Mouse (Mus musculus) mouse trophoblast stem cell (cell line): ENCODE results near the gene Rab19.
"Not testable (repeated sequence)": the region's sequence is repeated elsewhere in the genome, so short reads cannot be mapped to it uniquely, and the experiment has no call there.

Source experiments
- in situ Hi-C, 2 experiments: fragments of 300-500 bp; cut with MseI, MboI; formaldehyde crosslinking; loops; 2 replicates in 1 of 2; 3 replicates in 1 of 2; pipeline ENCODE4 v1.15.1; 2025

The Rab19 gene

DNA sequence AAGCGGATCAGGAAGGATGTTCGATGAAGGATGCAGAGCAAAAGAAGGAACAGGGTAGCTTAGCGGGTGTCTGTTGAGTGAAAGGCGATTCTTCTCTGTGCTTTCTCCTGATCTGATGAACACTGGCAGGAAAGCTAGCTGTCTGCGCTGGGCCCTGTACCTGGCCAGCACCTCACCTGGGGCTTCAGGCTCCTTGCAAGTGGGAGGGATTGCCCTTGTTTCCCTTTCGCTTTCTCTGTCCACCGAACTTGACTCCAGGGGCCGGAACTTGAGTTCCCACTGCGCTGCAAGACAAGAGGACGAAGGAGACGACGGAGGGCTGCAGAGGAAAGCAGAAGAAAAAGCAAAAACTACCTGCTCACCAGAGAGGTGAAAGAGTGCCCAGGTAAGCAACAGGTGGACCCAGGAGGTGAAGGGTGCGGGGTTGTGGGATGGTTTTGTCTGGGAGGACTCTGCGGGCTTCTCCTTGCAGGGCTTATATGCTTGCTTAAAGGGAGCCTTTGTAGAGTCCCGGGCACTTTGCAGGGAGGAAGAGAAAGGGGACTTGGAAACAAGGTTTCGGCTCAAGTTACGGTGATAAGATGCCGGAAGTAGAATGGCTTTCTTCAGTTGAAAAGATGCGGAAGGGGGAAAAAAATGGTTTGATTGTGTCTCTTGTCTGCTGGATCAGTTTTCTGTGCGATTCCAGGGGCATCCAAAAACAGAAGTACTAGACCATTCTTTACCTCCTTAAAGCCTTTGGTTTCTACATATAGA lies at the start of gene Rab19:
Rab19 (plus strand) TSS at position 51 of the 756 bp plus-strand sequence.
- in situ Hi-C loops: no loop called here

DNA sequence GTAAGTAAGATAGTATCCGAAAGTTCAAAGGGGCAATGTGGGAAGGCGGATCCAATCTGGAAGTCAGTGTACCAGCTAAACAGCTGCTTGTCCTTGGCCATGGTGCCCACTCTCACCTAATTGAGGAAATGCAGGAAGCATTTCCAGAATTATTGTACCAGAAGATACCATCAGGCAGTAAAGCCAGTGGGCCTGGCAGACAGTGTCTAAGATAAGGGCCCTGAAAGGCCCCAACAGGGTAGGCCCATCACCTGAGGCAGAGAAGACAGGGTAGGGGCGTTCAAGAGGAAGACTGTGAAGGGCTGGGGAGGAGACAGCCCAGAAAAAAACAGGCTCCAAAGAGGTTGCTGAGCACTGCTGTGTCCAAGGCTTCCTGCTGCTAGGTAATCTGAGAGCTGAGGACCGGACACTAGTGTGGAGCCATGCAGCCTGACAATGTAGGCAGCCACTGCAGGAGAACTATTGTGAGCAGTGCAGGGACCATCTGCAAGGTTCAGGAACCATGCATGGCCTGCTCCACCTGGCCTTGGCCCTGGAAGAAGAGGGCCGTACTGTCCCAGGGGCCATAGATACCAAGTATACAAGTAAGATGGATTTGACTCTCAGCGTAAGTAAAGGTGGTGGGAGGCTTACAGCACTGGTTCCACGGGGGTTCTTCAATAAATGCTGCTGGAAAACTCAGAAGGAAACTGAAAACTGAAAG lies 48.8 kb upstream of the Rab19 start:
- in situ Hi-C loops: no loop called here

DNA sequence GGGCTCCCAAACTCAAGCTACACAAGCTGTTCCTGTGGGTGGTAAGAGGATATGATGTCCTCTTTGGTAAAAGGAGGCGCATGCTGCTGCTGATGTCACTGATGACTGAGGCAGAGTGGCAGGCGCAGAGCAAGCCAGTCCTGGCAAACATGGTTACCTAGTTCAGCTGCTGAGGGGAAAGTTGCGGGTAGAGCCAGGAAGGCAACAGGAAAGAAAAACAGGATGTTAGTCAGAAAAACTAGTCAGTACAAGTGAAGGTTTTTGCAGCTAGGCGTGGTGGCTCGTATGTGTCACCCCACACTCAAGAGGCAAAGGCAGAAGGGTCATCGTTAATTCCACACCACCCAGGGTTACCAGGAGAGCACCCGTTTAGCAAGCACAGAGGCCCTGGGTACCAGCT lies 46.8 kb upstream of the Rab19 start:
- in situ Hi-C loops: no loop called here

DNA sequence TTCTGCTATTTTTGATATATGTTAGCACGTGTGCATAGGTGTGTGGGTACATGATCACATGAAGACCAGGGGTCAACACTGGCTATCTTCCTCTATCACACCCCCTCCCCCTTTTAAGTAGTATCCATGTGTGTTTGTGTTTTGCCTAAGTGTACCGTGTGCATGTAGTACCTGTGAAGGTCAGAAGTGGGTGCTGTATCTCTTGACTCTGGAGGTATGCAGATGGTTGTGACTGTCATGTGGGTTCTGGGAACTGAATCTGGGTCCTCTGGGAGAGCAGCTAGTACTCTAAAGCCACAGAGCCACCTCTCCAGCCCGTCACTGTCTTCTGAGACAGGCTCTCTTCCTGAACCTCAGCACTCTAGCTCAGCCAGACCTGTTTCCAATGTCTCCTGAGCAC lies 46.1 kb upstream of the Rab19 start:
- in situ Hi-C loops: no loop called here

DNA sequence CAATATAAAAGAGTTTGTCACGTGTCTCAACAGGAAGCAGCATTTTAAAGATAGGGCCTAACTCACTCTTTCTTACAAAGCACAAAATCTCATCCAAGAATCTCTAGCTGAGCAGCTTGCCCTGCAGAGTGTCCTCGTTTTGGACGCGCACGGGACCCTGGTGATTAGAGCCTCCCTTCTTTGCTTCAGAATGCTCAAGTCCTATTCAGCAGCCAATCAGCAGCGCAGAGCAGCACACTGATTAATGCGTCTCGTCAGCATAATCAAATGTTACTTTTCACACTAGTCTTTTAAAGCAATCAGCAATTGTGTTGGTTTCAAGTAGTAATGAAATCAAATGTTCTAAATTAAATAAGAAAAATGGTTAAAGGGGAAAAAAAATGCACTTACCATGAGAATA lies 42.6 kb upstream of the Rab19 start:
- in situ Hi-C loops: no loop called here

DNA sequence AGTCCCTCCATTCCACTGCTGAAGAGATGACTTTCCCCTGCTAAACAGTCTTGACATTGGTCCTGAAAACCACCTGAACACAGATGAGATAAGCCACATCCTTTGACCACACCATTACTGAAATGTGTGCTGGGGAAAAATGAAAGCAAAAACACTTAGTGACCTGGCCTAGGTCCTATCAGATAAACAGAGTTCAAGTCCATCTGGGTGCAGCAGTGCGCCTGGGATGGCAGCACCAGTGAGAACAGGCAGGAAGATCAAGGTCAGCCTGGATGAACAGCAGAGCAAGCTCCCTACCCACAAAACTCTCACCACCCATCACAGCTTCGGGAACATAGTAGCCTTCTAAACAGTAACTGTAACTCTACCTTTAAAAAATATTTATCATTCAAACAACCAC lies 39.2 kb upstream of the Rab19 start:
- in situ Hi-C loops: loop anchor here in 1 of 2 experiments (10.0 kb wide), 1 partner anchor 137 kb away; the partner anchor contains the start of gene Kdm7a

DNA sequence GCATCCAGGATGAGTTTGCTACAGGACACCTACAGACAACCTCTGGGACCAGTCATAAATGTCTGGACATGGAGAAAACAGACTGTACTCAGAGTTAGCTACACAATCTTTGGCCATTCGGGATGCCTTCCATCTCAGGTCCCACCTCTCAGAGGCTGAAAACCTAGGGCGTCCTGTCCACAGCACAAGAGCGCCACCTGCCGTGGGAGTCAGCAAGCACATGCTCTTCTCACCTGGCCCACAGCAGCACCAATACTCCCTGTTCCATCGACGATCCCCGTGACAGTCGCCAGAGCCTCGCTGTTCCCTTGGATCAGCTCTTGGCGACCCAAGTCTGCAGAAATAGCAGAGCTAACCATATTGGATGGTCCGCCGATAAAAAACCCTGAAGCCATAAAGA lies 37.0 kb upstream of the Rab19 start:
- in situ Hi-C loops: loop anchor here in 1 of 2 experiments (10.0 kb wide), 1 partner anchor 139 kb away; the partner anchor contains the start of gene Kdm7a

DNA sequence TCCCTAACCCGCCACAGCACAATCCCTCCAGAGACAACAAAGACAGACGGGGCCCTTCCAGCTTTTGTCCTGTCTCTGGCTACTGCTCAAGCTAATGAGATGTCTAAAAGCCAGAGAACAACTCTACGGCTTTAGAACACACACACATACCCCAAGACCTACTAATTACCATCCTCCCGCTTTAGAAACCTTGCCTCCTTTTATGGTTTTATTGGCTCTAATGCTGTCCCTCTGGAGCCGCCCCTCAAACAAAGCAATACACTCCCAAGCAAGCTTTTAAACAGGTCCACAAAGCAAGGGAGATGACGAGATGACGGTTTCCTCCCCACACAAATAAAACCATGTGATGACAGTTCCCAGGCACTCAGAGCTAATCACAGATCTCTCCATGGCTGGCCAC lies 35.5 kb upstream of the Rab19 start:
- in situ Hi-C loops: loop anchor here in 1 of 2 experiments (10.0 kb wide), 1 partner anchor 141 kb away; the partner anchor contains the start of gene Kdm7a

DNA sequence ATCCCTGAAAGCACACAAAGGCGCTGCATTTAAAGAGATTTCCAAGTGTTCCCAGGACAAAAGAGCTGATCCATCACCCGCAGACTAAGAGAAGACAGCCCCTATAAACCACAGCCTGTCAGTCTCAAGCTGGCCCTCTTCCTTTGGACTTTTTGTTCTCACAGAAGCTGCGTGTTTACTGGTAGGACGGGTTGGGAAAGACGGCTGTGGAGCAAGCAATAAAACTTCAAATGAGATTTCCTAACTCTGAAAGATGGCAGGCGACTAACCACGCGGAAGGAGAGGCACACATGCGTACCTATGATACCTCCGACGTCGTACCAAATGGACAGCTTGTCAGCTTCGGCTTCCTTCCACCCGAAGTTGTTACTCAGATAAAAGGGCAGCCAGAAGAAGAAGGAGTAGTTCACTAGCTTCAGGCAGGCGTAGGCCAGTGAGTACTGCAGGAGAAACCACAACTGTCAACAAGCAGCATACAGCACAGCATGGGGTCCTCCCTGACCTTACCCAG lies 33.9 kb upstream of the Rab19 start:
- in situ Hi-C loops: loop anchor here in 1 of 2 experiments (10.0 kb wide), 1 partner anchor 142 kb away; the partner anchor contains the start of gene Kdm7a

DNA sequence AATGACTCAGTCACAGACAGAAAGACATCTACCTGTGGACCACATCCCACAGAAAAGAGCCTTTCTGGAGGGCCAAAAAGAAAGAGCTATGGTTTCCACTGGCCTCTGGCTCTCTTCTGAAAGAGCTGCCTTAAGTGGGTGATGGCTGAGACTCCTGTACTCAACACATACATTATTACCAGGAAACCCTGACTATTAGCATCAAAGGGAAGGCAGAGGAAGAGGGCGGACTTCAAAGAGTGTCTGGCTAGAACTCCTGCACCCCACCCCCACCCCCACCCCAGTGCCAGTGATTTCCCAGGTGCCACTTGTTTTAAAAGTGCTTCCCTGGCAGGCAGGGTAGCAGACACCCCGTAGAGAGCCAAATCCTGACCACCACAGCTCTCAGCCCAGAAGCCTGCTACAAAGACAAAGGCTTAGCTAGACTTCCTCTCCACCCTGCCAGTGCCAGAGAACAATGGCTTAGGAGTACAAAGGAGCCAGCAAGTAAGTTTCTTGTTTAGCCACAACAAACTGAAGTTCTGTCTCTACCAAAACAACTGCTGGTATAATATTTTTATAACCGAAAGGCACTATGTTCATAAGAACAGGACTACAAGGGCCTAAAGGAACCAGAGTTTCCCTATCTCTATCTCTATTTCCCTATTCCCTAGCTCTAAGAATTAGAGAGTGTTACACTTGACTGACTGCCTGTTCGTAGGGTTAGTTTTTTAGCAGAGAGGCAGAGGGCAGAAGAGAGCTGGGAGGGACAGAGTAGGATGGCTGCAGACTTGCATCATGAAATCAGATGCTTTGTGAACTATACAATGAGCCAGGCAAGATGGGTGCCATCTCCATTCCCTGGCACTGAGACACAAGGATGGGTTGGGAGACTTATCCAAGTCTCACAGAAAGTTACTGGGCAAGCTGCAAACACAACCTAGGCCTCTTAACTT lies 32.8 kb upstream of the Rab19 start:
- in situ Hi-C loops: loop anchor here in 1 of 2 experiments (10.0 kb wide), 1 partner anchor 143 kb away; the partner anchor contains the start of gene Kdm7a

DNA sequence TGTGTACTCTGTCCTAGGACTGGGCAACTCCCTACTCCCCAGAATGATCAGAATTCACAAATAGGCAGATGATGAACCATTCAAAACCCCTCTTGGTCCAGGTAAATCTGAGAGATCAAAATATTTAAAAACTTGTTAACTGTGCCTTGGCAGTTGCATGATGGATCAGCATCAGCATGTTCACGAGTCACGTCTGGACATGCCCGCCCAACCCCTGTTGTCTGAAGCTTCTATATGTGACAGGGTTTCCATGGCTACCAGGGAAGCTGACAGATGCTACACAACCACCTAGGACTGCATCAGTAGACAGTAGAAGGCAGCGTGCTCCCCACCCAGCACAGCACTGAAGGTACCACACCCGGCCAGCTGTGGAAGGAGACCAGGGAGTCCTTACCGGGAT lies 32.0 kb upstream of the Rab19 start:
- in situ Hi-C loops: loop anchor here in 1 of 2 experiments (10.0 kb wide), 1 partner anchor 144 kb away; the partner anchor contains the start of gene Kdm7a

DNA sequence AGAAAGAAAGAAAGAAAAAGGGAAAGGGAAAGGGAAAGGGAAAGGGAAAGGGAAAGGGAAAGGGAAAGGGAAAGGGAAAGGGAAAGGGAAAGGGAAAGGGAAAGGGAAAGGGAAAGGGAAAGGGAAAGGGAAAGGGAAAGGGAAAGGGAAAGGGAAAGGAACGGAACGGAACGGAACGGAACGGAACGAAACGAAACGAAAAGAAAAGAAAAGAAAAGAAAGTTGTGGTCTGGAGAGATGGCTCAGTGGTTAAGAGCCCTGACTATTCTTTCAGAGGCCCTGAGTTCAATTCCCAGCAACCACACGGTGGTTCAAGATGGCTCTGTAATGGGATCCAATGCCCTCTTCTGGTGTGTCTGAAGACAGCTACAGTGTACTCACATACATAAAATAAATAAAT lies 21.8 kb upstream of the Rab19 start:
- in situ Hi-C loops: not testable (repeated sequence)

DNA sequence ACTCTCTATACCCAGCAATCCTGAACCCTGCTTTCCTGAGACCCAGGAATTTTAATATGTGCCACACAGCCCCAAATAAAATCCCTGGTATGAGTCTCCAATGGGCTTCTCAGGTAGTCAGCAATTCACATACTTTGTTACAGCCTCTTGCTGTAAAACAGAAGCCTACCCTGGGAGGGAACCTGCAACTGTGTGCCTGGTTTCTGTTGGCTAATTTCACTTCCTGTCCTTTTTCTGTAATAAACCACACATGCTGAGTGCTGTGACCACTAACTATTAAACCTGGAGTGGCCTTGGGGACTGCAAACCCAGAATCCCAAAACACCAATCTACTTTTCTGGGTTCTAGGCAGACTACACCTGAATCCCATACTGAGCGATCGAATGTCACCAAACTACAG lies 18.3 kb upstream of the Rab19 start:
- in situ Hi-C loops: no loop called here

DNA sequence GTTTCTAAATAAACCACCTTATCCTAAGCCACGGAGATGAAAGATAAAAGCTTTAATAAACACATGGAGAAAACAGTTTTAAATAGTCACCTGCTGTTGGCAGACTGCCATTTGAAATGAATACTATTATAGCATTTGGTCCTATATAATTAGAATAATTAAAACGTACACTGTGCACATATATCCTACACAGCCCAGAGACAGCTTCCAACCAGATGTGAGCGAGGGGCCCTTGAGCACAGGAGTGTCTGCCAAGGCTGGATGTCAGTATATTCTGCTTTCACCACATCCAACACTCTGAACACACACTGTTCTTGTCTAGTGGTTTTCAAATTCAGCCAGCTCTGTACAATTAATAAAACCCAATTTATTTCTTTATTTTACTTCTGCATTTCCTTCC lies 11.3 kb upstream of the Rab19 start:
- in situ Hi-C loops: no loop called here

DNA sequence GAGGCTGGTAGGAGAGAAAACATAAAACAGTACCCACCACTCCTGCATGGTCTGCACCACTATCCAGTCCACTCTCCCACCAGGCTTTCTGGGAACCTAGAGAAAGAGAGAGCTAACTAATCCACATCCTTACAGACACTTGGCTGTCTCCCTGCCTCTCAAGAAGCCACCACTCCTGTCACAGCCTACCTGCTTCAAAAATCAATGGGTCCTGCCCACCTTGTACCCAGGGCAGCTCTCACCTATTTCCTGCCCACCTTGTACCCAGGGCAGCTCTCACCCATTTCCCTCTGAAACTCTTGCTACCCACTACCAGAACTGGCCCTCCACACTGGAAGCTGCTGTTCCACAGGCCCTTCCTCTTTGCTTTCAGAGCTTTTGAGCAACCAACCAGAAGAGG lies 8.9 kb upstream of the Rab19 start:
- in situ Hi-C loops: no loop called here

DNA sequence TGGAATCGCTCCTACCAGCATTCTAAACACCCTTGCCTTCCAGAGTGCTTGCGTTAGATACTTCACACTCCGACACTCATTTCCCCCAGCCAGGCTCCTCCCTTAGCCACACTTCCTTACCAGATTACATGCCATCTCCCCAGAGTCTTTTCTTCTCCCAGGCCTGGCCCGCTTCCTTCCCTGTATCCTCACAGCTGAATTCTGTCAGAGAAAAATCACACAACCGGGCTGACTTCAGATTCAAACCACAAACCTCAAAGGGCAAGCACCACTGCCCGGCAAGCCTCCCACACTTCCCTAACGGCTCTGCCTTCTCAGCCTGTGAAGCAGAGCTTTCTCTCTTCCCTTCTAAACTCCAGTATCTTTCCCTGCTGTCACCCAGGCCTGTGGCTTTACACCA lies 8.2 kb upstream of the Rab19 start:
- in situ Hi-C loops: no loop called here

DNA sequence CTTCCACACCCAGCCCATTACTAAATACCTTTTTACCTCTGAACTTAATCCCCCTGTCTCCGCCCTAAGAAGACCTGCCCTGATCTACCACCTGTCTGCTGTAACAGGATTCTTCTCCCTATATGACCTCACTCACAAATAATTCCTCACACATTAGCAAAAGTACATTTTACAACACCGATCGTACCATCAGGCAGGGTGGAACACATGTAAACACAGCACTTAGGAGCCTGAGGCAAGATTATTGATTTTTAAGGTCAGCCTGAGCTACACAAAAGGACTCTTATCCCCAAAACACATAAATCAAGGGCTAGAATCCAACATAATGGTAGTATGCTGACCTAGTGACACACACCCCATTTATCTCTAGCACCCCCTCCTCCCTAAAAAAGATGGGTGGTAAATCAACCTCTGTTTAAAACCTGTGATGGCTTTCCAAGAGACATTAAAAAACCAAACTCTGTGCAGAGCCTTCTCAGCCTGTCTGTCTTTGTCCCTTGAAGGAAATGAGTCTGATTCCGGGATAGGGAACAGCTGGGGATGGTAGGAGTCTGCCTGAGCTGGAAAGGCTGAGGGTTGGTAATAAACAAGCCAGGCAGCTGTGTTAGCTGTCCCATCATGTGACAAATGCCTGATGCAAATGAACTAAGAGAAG lies 7.5 kb upstream of the Rab19 start:
- in situ Hi-C loops: no loop called here

DNA sequence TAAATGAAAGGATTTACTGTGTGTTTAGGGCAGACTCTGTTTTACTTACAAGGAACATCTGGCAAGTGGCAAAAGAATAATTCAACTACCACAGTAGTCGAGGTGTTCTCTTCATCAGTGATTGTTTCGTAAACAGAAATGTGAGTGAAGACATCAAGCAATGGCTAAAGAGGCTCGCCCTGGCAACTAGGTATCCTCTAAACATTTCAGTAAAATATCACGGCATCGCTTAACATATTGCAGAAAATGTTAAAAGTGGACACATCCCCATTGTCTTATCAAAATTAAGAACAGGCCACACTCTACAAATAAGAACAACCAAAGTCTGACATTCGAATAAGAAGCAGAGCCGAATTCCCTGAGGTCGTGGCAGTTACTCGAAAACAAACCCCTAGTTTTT lies 4.2 kb upstream of the Rab19 start:
- in situ Hi-C loops: no loop called here

DNA sequence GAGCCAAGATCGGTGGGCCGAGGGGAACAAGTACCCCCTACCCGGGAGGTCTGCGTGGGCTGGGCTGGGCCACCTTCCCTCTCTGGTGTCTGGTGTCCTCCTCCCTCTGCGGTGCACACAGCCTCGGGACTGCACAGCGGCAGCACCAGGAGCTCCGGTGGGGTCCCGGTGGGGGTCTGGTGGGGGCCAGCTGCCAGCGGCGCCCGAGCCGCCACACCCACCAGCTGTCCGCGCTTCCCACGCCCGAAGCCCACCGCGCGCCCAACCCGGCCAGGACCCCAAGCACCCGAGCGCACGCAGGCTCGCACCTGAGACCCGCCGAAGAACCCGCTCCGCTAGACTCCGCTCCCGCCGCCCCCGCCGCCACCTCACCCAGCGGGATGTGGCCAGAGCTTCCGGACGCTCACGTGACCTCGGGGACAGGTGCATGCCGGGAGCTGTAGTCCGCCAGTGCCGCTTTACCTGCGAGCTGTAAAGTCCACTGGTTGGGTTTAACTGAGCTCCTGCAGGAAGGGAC lies 3.6 kb upstream of the Rab19 start, which contains the start of gene Slc37a3:
Slc37a3 (minus strand) TSS at position 365 of the 517 bp plus-strand sequence.
- in situ Hi-C loops: no loop called here

DNA sequence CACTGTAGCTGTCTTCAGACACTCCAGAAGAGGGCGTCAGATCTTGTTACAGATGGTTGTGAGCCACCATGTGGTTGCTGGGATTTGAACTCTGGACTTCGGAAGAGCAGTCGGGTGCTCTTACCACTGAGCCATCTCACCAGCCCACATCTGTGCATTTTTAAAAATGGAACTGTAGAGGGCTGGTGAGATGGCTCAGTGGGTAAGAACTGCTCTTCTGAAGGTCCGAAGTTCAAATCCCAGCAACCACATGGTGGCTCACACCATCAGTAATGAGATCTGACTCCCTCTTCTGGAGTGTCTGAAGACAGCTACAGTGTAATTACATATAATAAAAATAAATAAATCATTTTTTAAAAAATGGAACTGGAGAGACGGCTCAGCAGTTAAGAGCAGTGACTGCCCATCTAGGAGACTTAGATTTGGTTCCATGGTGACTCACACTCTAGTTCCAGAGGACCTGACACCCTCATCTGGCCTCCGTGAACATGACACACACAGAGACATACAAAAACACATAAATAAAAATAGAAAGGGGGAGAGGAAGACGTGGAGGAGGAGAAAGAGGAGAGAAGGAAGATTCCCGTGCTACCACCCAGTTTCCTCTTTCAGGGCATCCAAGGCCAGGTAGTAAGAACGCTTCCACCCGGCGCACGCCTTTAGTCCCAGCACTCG lies 2.7 kb upstream of the Rab19 start:
- in situ Hi-C loops: not testable (repeated sequence)
